In the genomic region with DNA sequence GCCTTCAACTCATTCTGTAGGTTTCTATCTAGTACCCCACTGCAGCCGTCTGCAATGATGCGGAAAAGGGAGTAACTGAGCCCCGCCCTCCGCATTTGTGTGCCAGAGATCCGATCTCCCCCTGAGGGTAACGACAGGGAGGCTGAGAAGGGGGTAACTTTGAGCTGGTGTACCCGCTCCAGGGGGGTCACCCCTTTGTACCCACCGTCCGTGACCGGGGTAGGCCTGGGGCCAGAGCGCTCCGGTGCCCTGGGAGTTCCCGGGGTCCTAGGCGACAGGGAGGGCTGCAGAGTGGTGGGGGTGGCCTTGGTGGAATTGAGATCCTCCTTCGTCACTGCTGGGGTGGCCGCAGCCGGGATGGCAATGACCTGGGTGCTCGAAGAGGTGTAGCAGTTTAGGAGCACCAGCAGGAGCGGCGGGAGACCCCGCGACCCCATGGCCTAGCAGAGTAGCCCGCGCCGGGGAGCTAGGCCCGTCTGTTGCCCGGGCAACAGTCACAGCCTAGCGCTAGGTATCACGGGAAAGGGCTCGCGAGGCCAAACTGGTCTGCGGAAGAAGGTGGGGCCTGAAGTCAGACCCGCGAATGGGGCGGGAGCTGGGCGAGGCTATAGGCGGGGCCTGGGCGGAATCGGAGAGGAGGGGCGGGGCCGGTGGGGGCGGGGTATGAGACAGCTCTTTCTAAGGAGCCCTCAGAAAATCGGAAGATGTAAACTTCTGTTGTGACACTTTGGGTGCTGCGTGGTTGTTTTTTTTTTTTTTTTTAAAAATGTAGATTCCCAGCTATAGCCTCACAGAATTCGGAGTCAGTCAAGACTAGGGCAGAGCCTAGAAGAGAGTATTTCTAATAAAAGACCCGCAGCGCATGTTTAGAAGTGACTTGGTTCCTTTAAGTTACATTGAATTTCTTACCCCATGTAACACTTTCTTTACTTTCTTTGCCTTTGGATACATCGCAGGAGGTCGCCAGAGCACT, we compare ENCODE assay signal across 8 mouse cellular contexts. TPM values are rescaled to one million over a fixed set of nuclear protein-coding genes. Genes with fewer than 3 reads are reported as not detected.
A peak's percentile ranks its signal among the peaks of the same experiment; 100 is the strongest.
DNase-seq lines count a peak whose midpoint lies in the region; ATAC-seq and TF ChIP-seq lines count a peak whose summit lies in the region.

A gene (minus strand): TSS at position 528 of the 973 bp plus-strand sequence.

- TF ChIP-seq CTCF in E14TG2a.4 (conservative IDR thresholded peaks at IDR 0.05; ENCODE audit: low read length) = no peak
- no peak for TF ChIP-seq CTCF in heart, postnatal 0 days (IDR thresholded peaks at IDR 0.05; ENCODE audit: low read depth)
- TF ChIP-seq CTCF in liver, postnatal 0 days (IDR thresholded peaks at IDR 0.05; ENCODE audit: low read depth) = no peak

- peaks cover 23% of the 10 kb centered on the region for H3K36me3 ChIP-seq in E14TG2a.4 (ENCODE audit: insufficient read depth, low read length)
- H3K36me3 ChIP-seq in forebrain, embryonic 12.5 days (replicated peaks) = peaks cover 8% of the 10 kb centered on the region
- H3K36me3 ChIP-seq in heart, postnatal 0 days (replicated peaks; ENCODE audit: control insufficient read depth, insufficient read depth, low read length) = peaks cover 18% of the 10 kb centered on the region; the same call in 1 of the 2 replicates
- H3K36me3 ChIP-seq in liver, postnatal 0 days (replicated peaks; ENCODE audit: insufficient read depth, low read length) = no peaks in the 10 kb centered on the region
- H3K36me3 ChIP-seq in neural tube, embryonic 14.5 days (ENCODE audit: control insufficient read depth, insufficient read depth, low read length) = no peaks in the 10 kb centered on the region

- H3K27ac ChIP-seq in forebrain, embryonic 12.5 days = peak within 1 kb of the TSS; percentile 65
- peak within 1 kb of the TSS; percentile 64 for H3K27ac ChIP-seq in heart, postnatal 0 days (ENCODE audit: low read depth)
- H3K27ac ChIP-seq in liver, postnatal 0 days (ENCODE audit: low read depth) = peak within 1 kb of the TSS; percentile 61
- H3K27ac ChIP-seq in neural tube, embryonic 14.5 days (ENCODE audit: low read depth, low read length) = peak within 1 kb of the TSS; percentile 55

- peak within 1 kb of the TSS; percentile 76 for H3K9ac ChIP-seq in forebrain, embryonic 12.5 days
- H3K9ac ChIP-seq in heart, postnatal 0 days (replicated peaks; ENCODE audit: low read depth, low read length) = peak within 1 kb of the TSS; percentile 78
- H3K9ac ChIP-seq in liver, postnatal 0 days (replicated peaks) = peak within 1 kb of the TSS; percentile 68
- peak within 1 kb of the TSS; percentile 86 for H3K9ac ChIP-seq in neural tube, embryonic 14.5 days (replicated peaks; ENCODE audit: low read depth, low read length)

- H3K4me2 ChIP-seq in forebrain, embryonic 12.5 days = peak within 1 kb of the TSS; percentile 74
- H3K4me2 ChIP-seq in heart, postnatal 0 days (ENCODE audit: low read depth, low read length) = peak within 1 kb of the TSS; percentile 97
- H3K4me2 ChIP-seq in liver, postnatal 0 days (ENCODE audit: low read depth, low read length) = peak within 1 kb of the TSS; percentile 78
- peak within 1 kb of the TSS; percentile 64 for H3K4me2 ChIP-seq in neural tube, embryonic 14.5 days (ENCODE audit: low read depth, low read length)

- peak; percentile 98 for ATAC-seq in forebrain, embryonic 12.5 days (ENCODE audit: low FRiP score)
- peak; percentile 100 for ATAC-seq in heart, postnatal 0 days (ENCODE audit: insufficient read depth, low read depth)
- peak; percentile 99 for ATAC-seq in liver, postnatal 0 days
- ATAC-seq in neural tube, embryonic 14.5 days (ENCODE audit: low read depth) = peak; percentile 98

- H3K4me1 ChIP-seq in E14TG2a.4 (replicated peaks; ENCODE audit: low read depth, low read length) = peaks cover 46% of the 10 kb centered on the region
- H3K4me1 ChIP-seq in forebrain, embryonic 12.5 days = peaks cover 28% of the 10 kb centered on the region
- H3K4me1 ChIP-seq in heart, postnatal 0 days (ENCODE audit: control insufficient read depth, insufficient read depth) = 0 out of 2 replicates have a peak, but pooled peaks cover 5% of the 10 kb centered on the region
- peaks cover 15% of the 10 kb centered on the region for H3K4me1 ChIP-seq in liver, postnatal 0 days (ENCODE audit: insufficient read depth)
- H3K4me1 ChIP-seq in neural tube, embryonic 14.5 days (ENCODE audit: control insufficient read depth, insufficient read depth, low read length) = peaks cover 7% of the 10 kb centered on the region; the same call in 1 of the 2 replicates

- no peaks in the 10 kb centered on the region for H3K27me3 ChIP-seq in E14TG2a.4 (ENCODE audit: insufficient read depth, low read length)
- H3K27me3 ChIP-seq in forebrain, embryonic 12.5 days = no peaks in the 10 kb centered on the region
- no peaks in the 10 kb centered on the region for H3K27me3 ChIP-seq in heart, postnatal 0 days (ENCODE audit: control insufficient read depth, insufficient read depth, low read length)
- H3K27me3 ChIP-seq in liver, postnatal 0 days (ENCODE audit: insufficient read depth, low read length) = no peaks in the 10 kb centered on the region
- H3K27me3 ChIP-seq in neural tube, embryonic 14.5 days (ENCODE audit: control insufficient read depth, insufficient read depth, low read length) = no peaks in the 10 kb centered on the region

- no peak for TF ChIP-seq EP300 in heart, postnatal 0 days (IDR thresholded peaks at IDR 0.05; ENCODE audit: low read depth)
- no peak for TF ChIP-seq EP300 in liver, postnatal 0 days (IDR thresholded peaks at IDR 0.05; ENCODE audit: low read depth)

- H3K9me3 ChIP-seq in E14TG2a.4 (ENCODE audit: low read length) = no peaks in the 10 kb centered on the region
- H3K9me3 ChIP-seq in forebrain, embryonic 12.5 days = no peaks in the 10 kb centered on the region
- H3K9me3 ChIP-seq in heart, postnatal 0 days (replicated peaks; ENCODE audit: control insufficient read depth, low read length) = no peaks in the 10 kb centered on the region
- no peaks in the 10 kb centered on the region for H3K9me3 ChIP-seq in liver, postnatal 0 days (ENCODE audit: low read length)
- H3K9me3 ChIP-seq in neural tube, embryonic 14.5 days (ENCODE audit: control insufficient read depth, low read length) = no peaks in the 10 kb centered on the region

- 3% methylated on average over 49 of the region's 49 CpGs for WGBS in forebrain, embryonic 12.5 days
- WGBS in heart, postnatal 0 days = 2% methylated on average over 49 of the region's 49 CpGs
- WGBS in liver, postnatal 0 days (ENCODE audit: insufficient replicate concordance) = 2% methylated on average over 49 of the region's 49 CpGs
- 1% methylated on average over 49 of the region's 49 CpGs for WGBS in neural tube, embryonic 14.5 days

- DNase-seq in c-Kit-positive CD71-positive TER-119-positive erythroid progenitor cells, embryonic 14.5 days (ENCODE audit: low spot score) = peak; percentile 94
- DNase-seq in heart, postnatal 0 days (ENCODE audit: low spot score) = peak; percentile 98
- peak; percentile 96 to 97 for DNase-seq in kidney, postnatal 4 days
- peak; percentile 98 for DNase-seq in liver, postnatal 0 days
- DNase-seq in testis, postnatal 10 days (ENCODE audit: low spot score) = peak; percentile 97

- peak within 1 kb of the TSS; percentile 93 for H3K4me3 ChIP-seq in E14TG2a.4 (replicated peaks; ENCODE audit: low read length)
- peak within 1 kb of the TSS; percentile 76 for H3K4me3 ChIP-seq in forebrain, embryonic 12.5 days (replicated peaks)
- peak within 1 kb of the TSS; percentile 77 for H3K4me3 ChIP-seq in heart, postnatal 0 days (ENCODE audit: low read depth, low read length)
- peak within 1 kb of the TSS; percentile 77 for H3K4me3 ChIP-seq in liver, postnatal 0 days (ENCODE audit: low read depth, low read length)
- peak within 1 kb of the TSS; percentile 73 for H3K4me3 ChIP-seq in neural tube, embryonic 14.5 days (ENCODE audit: low read depth, low read length)

RNA-seq across cellular contexts. Expression of the gene that starts here (rescaled TPM):
- polyA plus RNA-seq in forebrain, embryonic 12.5 days (2016; fragmentation: Nextera tagmentation; extraction: Ambion mirVana) = 4.4 and 5.5 TPM in 2 replicates
- 5.7 and 21.6 TPM in 2 replicates for total RNA-seq in heart, postnatal 0 days (2014; rRNA removed; ENCODE audit: low replicate concordance)
- 2.3 TPM in 2 replicates for polyA plus RNA-seq in heart, postnatal 0 days (2015; fragmentation: Nextera tagmentation; extraction: Ambion mirVana)
- polyA plus RNA-seq in liver, postnatal 0 days (2015; fragmentation: Nextera tagmentation; extraction: Ambion mirVana) = 1.1 and 1.2 TPM in 2 replicates
- polyA plus RNA-seq in neural tube, embryonic 14.5 days (2014; fragmentation: Nextera tagmentation; extraction: Ambion mirVana) = 5.5 and 7.1 TPM in 2 replicates

Comparison
In these comparisons a context has a peak if more than half of its experiments do, and no peak if none do; other contexts are left out.
1. Peak in every context shown above with its lines: DNase-seq, ATAC-seq, H3K4me3 ChIP-seq and H3K27ac ChIP-seq.